Mouse (Mus musculus) small intestine, adult 2 months (tissue): Measurements from ENCODE around the gene Acaa1a.

Experiments used
- CTCF ChIP-seq: fragments of 200-500 bp; IDR thresholded peaks from 2 replicates; pipeline ENCODE4 v1.5.1; 2012; ENCODE audit warnings: low read depth, mild to moderate bottlenecking, control low read depth, inconsistent platforms, low read length, moderate library complexity, mixed read lengths; ENCODE audit not compliant: insufficient replicate concordance, insufficient read length; ENCODE audit errors: extremely low read depth
- POLR2A ChIP-seq: fragments of 200-500 bp; IDR thresholded peaks from 2 replicates; pipeline ENCODE4 v1.6.1; 2012; ENCODE audit warnings: low read depth, mild to moderate bottlenecking, control low read depth, inconsistent platforms, low read length, moderate library complexity

- no peak for TF ChIP-seq CTCF
- TF ChIP-seq POLR2A = no peak
Measured at GRCm38 (mm10) chr9:119368367-119368766, 28.9 kb downstream of the Acaa1a start.
